Mouse (Mus musculus): Measurements from ENCODE around the gene Cadm3. TPM values are rescaled to one million over a fixed set of nuclear protein-coding genes. Genes with fewer than 3 reads are reported as not detected.

Cadm3 gene
- polyA plus RNA-seq, 1 experiment from 2014 or later, result 2.9 TPM

DNA sequence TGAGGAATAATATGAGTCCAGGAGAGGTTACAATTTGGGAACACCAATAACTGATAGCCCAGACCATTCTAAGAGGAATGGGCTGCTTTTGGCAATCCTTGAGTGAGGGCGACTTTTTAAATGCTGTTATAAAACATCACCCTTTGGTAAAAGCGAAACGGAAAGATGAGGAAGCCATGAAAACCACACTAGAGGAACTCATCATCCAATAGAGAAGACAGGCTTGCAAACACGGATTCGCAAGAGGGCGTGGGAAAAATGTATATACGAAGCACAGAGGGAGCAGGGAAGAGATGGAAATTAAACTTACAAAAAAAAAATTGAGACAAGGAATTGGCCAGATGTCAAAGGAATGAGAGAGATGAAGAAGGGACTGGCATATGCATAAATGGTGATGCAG lies 6.5 kb upstream of the Cadm3 start:
- Histone ChIP-seq H3K4me3 (replicated peaks) (no peak overlapping the region), H3K27ac (no peak overlapping the region), H3K27me3 (replicated peaks) (no peaks in the 10 kb centered on the region), H3K36me3 (no peaks in the 10 kb centered on the region), H3K9ac (no peak overlapping the region), H3K4me1 (no peaks in the 10 kb centered on the region), H3K9me3 (no peaks in the 10 kb centered on the region), H3K4me2 (no peak overlapping the region)
- WGBS, result 80% methylated on average over 7 of the region's 7 CpGs
- ATAC-seq (ENCODE audit: insufficient read depth, low FRiP score, low read depth), result no peak

DNA sequence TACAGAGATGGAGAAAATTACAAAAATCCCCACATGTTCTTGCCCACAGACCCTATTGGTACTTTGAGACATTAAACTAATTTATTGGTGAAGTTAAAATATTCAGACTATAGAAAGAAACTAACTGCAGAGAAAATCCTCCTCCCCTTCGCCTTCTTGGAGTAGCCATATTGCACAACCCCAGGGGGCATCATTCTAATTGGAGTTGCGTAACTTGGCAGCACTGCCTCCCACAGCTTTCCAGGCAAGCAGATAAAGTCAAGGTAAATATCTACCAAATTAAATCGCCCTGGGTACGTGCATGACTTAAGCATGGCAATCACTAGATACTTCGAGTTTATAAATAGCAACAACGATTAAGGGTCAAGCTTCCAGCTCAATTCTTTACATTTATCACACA lies 4.1 kb upstream of the Cadm3 start:
- no peaks in the 10 kb centered on the region for H3K9me3 ChIP-seq

DNA sequence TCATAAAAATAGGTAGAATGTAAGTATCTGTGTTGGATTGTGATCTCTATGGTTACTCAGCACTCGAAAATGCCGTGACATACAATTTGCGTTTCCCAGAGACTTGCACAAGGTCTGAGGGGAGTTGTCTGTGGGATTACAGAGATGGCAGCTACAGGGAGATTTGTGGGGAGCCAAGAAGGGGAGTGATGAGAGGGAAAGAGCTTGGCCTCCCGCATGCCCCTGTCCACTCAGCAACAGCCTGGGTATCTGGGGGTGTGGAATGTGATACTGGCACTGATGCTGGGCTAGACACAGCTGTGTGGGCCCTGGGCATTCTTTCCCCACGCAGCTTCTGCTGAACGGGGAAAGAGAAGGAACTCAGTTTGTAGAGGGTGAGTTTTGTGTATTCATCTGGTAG lies 3.0 kb upstream of the Cadm3 start:
- no peak for ATAC-seq (ENCODE audit: insufficient read depth, low FRiP score, low read depth)
- Histone ChIP-seq H3K9me3 (no peaks in the 10 kb centered on the region), H3K4me1 (peaks cover 14% of the 10 kb centered on the region), H3K27ac (no peak overlapping the region), H3K27me3 (replicated peaks) (peaks cover 20% of the 10 kb centered on the region), H3K4me2 (no peak overlapping the region), H3K9ac (no peak overlapping the region), H3K36me3 (no peaks in the 10 kb centered on the region), H3K4me3 (replicated peaks) (no peak overlapping the region)
- 73% methylated on average over 6 of the region's 6 CpGs for WGBS

More for the DNA sequence above, 4.1 kb upstream of the Cadm3 start:
- 79% methylated on average over 6 of the region's 6 CpGs for WGBS
- Histone ChIP-seq H3K27ac (no peak overlapping the region), H3K4me2 (no peak overlapping the region), H3K36me3 (no peaks in the 10 kb centered on the region), H3K9ac (no peak overlapping the region), H3K4me3 (replicated peaks) (no peak overlapping the region), H3K4me1 (peaks cover 7% of the 10 kb centered on the region), H3K27me3 (replicated peaks) (peaks cover 15% of the 10 kb centered on the region)
- ATAC-seq (ENCODE audit: insufficient read depth, low FRiP score, low read depth), result no peak

DNA sequence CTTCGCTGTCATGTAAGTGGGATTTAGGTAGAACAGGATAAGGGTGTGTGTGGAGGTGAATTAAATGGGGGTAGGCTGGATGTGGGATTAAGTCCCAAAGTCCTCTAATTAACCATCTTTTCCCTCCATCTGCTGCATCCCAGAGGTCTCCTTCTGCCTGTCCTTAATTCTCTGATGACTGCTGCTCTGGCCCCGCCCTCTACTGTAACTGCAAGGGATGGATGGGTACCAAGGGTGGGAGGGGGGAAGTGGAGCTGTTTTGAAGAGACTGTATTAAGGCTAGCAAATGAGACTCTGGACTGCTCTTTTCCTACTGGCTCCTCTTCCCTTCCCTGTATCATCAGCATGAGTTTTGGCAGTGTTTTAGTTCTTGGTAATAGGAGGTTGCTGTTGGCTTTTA lies 2.1 kb upstream of the Cadm3 start:
- Histone ChIP-seq H3K36me3 (no peaks in the 10 kb centered on the region), H3K9ac (no peak overlapping the region), H3K4me2 (no peak overlapping the region), H3K27ac (no peak overlapping the region), H3K4me3 (replicated peaks) (no peak overlapping the region), H3K27me3 (replicated peaks) (peaks cover 21% of the 10 kb centered on the region), H3K9me3 (no peaks in the 10 kb centered on the region), H3K4me1 (peaks cover 14% of the 10 kb centered on the region)
- ATAC-seq (ENCODE audit: insufficient read depth, low FRiP score, low read depth), result no peak
- 75% methylated on average over 2 of the region's 2 CpGs for WGBS

DNA sequence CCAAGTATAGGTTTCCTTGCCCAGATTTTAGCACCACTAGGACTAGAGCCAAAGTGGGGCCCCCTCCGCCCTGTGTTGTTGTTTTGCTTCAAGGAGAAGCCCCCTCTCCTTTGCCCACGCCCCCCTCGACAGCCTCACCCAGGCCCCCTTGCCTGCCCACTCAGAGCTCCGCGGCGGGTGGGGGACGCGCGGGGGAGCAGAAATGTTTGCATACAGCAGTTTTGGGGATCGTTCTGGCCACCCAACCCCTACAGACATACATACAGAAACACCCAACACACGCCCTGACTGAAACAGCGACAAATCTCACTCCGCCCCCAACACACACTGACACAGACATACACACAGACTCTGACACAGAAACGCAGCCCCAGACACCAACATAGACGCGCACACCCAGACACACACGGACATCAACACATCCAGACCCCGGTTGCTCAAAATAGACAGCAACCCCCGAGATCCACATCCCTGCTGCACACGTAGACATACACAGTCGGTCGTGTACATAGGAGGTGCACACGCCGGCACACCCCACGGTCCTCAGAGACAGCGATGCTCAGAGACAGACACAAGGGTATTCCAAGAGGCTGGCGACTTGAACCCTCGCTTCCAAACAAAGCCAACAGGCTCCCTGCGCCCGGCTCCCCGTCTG lies 667 bp downstream of the Cadm3 start:
- H3K4me1 ChIP-seq, result peaks cover 14% of the 10 kb centered on the region
- H3K27ac ChIP-seq, result no peak overlapping the region
- H3K4me3 ChIP-seq (replicated peaks), result peak overlapping the region; percentile 52
- ATAC-seq (ENCODE audit: insufficient read depth, low FRiP score, low read depth), result 0 out of 2 replicates have a peak, but pooled peaks have one; percentile 25
- WGBS, result under 1% methylated on average over 31 of the region's 31 CpGs
- H3K9ac ChIP-seq, result no peak overlapping the region
- H3K27me3 ChIP-seq (replicated peaks), result peaks cover 21% of the 10 kb centered on the region
- H3K9me3 ChIP-seq, result no peaks in the 10 kb centered on the region
- peak overlapping the region; percentile 92 for H3K4me2 ChIP-seq
- no peaks in the 10 kb centered on the region for H3K36me3 ChIP-seq

DNA sequence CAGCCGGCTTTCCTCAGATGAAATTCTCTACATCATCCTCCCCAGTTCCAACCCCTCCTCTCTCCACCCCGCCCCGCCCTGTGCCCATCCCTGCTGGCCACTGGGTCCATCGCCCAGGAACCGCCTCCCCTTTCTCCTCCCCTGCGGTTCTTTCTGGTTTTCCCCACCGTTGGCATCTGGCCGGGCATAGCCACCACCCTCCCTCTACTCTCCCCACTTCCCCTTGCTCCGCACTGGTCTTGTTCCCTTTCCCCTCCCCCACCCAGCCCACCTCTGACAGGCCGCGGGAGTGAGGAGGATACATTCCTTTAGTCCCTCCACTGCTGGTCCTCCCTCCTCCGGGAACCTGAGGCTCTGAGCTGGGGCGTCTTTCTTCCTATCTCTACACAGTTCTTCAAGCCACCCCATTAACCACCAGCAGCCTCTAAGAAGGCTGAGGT lies 1.5 kb downstream of the Cadm3 start:
- H3K9me3 ChIP-seq, result no peaks in the 10 kb centered on the region
- peak; percentile 51; the same call in 1 of the 2 replicates for ATAC-seq (ENCODE audit: insufficient read depth, low FRiP score, low read depth)
- H3K4me1 ChIP-seq, result peaks cover 14% of the 10 kb centered on the region
- H3K9ac ChIP-seq, result no peak overlapping the region
- H3K27me3 ChIP-seq (replicated peaks), result peaks cover 21% of the 10 kb centered on the region
- H3K27ac ChIP-seq, result no peak overlapping the region
- peak overlapping the region; percentile 52; the same call in 1 of the 2 replicates for H3K4me3 ChIP-seq (replicated peaks)
- no peaks in the 10 kb centered on the region for H3K36me3 ChIP-seq
- WGBS, result 2% methylated on average over 13 of the region's 13 CpGs
- peak overlapping the region; percentile 92 for H3K4me2 ChIP-seq

DNA sequence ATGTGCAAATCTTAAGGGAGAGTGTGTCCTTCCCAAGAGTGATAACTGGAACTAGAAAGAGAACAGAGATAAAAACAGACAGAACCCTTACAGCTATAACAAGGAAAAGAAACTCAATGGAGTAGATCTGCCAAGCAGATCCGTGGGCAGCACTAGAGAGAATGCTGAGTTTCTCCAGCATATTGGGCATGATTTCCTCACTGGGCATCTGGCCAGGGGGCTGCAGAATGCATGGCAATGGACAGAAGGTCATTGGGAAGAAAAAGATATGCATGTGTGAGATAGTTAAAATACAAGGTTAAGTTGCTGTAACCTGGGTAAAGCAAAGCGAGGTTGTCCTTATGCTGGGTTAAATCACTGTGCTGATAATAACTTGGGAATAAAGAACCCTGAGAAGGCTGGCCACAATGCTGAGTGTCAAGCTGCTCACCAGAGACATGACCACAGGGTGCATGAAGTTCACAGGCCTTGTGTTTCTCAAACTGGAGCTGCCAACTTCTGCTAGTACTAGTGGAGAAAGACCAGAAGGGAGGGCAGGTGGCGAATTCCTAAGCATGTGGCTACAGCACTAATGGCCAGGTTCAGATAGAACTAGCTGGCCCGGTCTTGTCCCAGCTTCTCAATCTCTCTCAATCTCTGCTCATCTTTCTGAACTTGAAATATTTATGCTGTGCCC lies 3.2 kb downstream of the Cadm3 start:
- Histone ChIP-seq H3K9ac (no peak overlapping the region), H3K4me2 (no peak overlapping the region), H3K27me3 (replicated peaks) (peaks cover 21% of the 10 kb centered on the region), H3K27ac (no peak overlapping the region), H3K4me3 (replicated peaks) (no peak overlapping the region), H3K4me1 (peaks cover 14% of the 10 kb centered on the region), H3K9me3 (no peaks in the 10 kb centered on the region), H3K36me3 (no peaks in the 10 kb centered on the region)
- 83% methylated on average over 4 of the region's 4 CpGs for WGBS
- ATAC-seq (ENCODE audit: insufficient read depth, low FRiP score, low read depth), result no peak

DNA sequence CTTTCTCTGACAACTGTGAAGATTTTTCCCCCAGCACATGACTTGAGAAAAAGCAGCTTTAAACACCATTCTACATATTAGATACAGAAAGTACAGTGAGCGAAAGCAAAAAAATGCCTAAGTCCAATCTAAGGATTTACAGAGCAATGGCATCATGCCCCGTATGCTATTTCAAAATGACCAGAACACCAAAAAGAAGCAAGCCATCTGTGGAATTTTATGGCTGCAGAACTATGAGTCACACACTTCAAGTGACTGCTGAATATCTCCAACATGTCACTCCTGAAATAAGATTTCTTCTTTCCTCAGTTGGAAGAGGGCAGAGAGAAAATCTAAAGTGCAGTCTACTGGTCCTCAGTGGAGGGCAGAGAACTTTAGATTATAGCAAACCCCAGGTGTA lies 4.1 kb downstream of the Cadm3 start:
- Histone ChIP-seq H3K4me2 (no peak overlapping the region), H3K27ac (no peak overlapping the region), H3K4me1 (peaks cover 14% of the 10 kb centered on the region), H3K27me3 (replicated peaks) (peaks cover 21% of the 10 kb centered on the region), H3K4me3 (replicated peaks) (no peak overlapping the region), H3K9me3 (no peaks in the 10 kb centered on the region), H3K36me3 (no peaks in the 10 kb centered on the region), H3K9ac (no peak overlapping the region)
- 85% methylated on average over 2 of the region's 2 CpGs for WGBS
- no peak for ATAC-seq (ENCODE audit: insufficient read depth, low FRiP score, low read depth)

DNA sequence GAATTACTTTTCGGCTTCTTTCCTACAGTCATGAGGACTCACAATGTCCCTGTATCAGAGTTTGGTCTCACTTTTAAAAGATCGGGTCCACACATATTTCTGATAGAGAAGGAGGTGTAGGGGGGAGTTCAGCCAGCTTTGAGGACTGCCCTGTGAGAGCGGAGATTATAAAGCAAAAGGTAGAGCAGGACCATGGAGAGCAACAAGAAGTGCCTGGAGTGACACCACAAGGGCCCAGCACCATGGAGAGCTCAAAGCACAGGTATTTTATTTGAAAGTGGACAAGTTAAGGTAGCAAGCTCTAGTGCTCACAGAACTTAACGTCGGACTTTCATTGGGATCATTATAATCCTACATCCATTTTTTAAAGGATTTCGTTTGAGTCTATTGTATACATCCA lies 5.8 kb downstream of the Cadm3 start:
- no peak overlapping the region for H3K4me3 ChIP-seq (replicated peaks)
- H3K9ac ChIP-seq, result no peak overlapping the region
- H3K27me3 ChIP-seq (replicated peaks), result peaks cover 7% of the 10 kb centered on the region; the same call in 1 of the 2 replicates
- 21% methylated on average over 6 of the region's 6 CpGs for WGBS
- H3K4me1 ChIP-seq, result peaks cover 7% of the 10 kb centered on the region; the same call in 1 of the 2 replicates
- no peaks in the 10 kb centered on the region for H3K9me3 ChIP-seq
- ATAC-seq (ENCODE audit: insufficient read depth, low FRiP score, low read depth), result no peak
- H3K36me3 ChIP-seq, result no peaks in the 10 kb centered on the region
- H3K27ac ChIP-seq, result no peak overlapping the region
- H3K4me2 ChIP-seq, result no peak overlapping the region

DNA sequence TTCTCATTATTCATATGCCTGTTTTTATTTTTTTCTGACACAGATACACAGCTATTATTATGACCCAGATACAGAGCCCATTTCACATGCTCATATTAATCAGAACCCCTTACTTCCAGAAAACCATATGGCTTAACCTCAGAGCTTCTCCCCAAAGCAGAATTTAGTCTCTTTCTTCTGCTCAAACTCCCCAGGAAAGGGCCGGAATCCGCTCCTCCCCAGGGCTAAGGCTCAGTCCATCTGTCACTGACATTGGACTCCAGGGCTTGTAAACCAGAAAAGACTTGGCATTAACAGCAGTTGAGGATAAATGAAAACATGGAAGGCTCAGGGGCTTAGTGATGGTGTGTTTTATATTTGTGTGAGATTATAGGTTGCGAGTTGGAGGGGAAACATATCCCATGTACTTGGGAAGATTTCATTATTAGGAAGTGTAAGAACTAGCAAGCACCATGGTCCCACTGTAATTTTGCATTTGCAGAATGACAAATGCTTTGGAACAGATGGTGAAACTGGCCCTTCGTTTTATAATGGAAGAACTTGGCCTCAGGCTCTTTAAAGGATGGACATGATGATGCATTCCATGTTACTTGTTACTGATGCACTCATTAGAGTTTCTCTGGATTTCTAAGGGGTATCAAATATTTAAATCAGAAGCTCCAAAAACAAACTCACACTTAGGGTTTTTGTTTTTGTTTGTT lies 7.8 kb downstream of the Cadm3 start:
- Histone ChIP-seq H3K4me3 (replicated peaks) (no peak overlapping the region), H3K9me3 (no peaks in the 10 kb centered on the region), H3K27me3 (replicated peaks) (no peaks in the 10 kb centered on the region), H3K4me2 (no peak overlapping the region), H3K27ac (no peak overlapping the region), H3K4me1 (no peaks in the 10 kb centered on the region), H3K9ac (no peak overlapping the region), H3K36me3 (no peaks in the 10 kb centered on the region)
- ATAC-seq (ENCODE audit: insufficient read depth, low FRiP score, low read depth), result no peak
- WGBS, result 74% methylated on average over 4 of the region's 4 CpGs

DNA sequence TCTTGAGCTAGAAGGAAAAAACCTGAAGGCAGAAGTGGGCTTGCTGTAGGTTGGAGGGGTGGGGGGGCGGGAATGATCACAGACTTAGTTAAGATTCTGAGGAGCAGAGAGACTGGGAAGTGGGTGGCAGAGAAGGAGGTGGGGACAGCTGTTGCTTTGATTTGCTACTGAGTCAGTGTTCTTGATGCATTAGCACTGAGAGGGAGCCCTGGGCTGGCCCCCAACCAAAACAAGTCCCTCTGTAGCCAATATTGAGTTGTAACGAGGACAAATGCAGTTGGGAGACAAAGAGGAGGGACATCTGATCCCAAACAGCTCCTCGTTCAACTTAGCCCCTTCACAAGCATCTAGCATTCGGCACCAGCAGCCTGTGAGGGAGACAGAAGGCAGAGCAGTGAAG lies 9.7 kb downstream of the Cadm3 start:
- H3K36me3 ChIP-seq, result no peaks in the 10 kb centered on the region
- no peak overlapping the region for H3K9ac ChIP-seq
- no peak overlapping the region for H3K27ac ChIP-seq
- no peaks in the 10 kb centered on the region for H3K27me3 ChIP-seq (replicated peaks)
- no peak overlapping the region for H3K4me2 ChIP-seq
- no peaks in the 10 kb centered on the region for H3K9me3 ChIP-seq
- no peak for ATAC-seq (ENCODE audit: insufficient read depth, low FRiP score, low read depth)
- H3K4me1 ChIP-seq, result no peaks in the 10 kb centered on the region
- 41% methylated on average over 4 of the region's 4 CpGs for WGBS
- no peak overlapping the region for H3K4me3 ChIP-seq (replicated peaks)

DNA sequence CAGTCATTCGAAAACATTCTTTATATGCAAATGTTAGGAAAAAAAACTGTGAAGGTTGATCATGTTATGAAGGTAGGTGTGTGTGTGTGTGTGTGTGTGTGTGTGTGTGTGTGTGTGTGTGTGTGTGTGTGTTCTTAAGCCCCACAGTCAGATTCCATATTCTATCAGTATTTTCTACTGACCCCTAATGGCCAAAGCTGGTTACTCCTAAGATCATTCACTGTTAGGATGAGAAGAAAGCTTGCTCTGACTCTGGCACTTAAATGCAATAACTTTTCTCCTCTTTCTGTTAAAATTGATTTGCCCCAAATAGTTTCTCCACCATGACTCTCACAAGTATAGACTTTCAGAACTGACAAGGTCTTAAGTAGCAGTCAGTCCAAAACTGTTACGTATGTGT lies 10.8 kb downstream of the Cadm3 start:
- no peaks in the 10 kb centered on the region for H3K36me3 ChIP-seq
- no peak overlapping the region for H3K4me3 ChIP-seq (replicated peaks)
- no peaks in the 10 kb centered on the region for H3K9me3 ChIP-seq
- no peaks in the 10 kb centered on the region for H3K27me3 ChIP-seq (replicated peaks)
- no peak overlapping the region for H3K4me2 ChIP-seq
- H3K4me1 ChIP-seq, result no peaks in the 10 kb centered on the region
- ATAC-seq (ENCODE audit: insufficient read depth, low FRiP score, low read depth), result no peak
- no peak overlapping the region for H3K9ac ChIP-seq
- WGBS, result 88% methylated on average over 2 of the region's 2 CpGs
- H3K27ac ChIP-seq, result no peak overlapping the region

All from stomach, embryonic 15.5 days (tissue).